Mouse (Mus musculus) hindbrain, embryonic 16.5 days (tissue): Measurements from ENCODE around the gene Mocs1. TPM values are rescaled to one million over a fixed set of nuclear protein-coding genes. Genes with fewer than 3 reads are reported as not detected.
A peak's percentile ranks its signal among the peaks of the same experiment; 100 is the strongest.

Source experiments
- ATAC-seq: fragments of 200-750 bp; cut with Nextera tagmentation; 2 replicates; pipeline ENCODE4 v1.8.0; 2017; ENCODE audit warnings: moderate TSS enrichment, moderate library complexity
- H3K27ac ChIP-seq: fragments of 300-500 bp; sonication (generic); 2 replicates; pipeline ENCODE4 v1.5.1; 2014; ENCODE audit warnings: low read depth, mild to moderate bottlenecking, control low read depth, low read length, moderate library complexity
- H3K27me3 ChIP-seq: fragments of 300-500 bp; sonication (generic); replicated peaks from 2 replicates; pipeline ENCODE4 v1.6.1; 2014; ENCODE audit warnings: low read length; ENCODE audit not compliant: control insufficient read depth, insufficient read depth
- H3K36me3 ChIP-seq: fragments of 300-500 bp; sonication (generic); 2 replicates; pipeline ENCODE4 v1.6.1; 2014; ENCODE audit warnings: mild to moderate bottlenecking, low read length, moderate library complexity, mixed read lengths; ENCODE audit not compliant: control insufficient read depth, insufficient read depth
- H3K4me1 ChIP-seq: fragments of 300-500 bp; sonication (generic); 2 replicates; pipeline ENCODE4 v1.6.1; 2014; ENCODE audit warnings: low read depth, low read length; ENCODE audit not compliant: control insufficient read depth, insufficient read depth
- H3K4me2 ChIP-seq: fragments of 300-500 bp; sonication (generic); 2 replicates; pipeline ENCODE4 v1.6.1; 2014; ENCODE audit warnings: mild to moderate bottlenecking, low read length, control low read depth, moderate library complexity
- H3K4me3 ChIP-seq: fragments of 300-500 bp; sonication (generic); 2 replicates; pipeline ENCODE4 v1.5.1; 2014; ENCODE audit warnings: mild to moderate bottlenecking, low read length, control low read depth, moderate library complexity
- H3K9ac ChIP-seq: fragments of 300-500 bp; sonication (generic); 2 replicates; pipeline ENCODE4 v1.6.1; 2014; ENCODE audit warnings: low read depth, mild to moderate bottlenecking, control low read depth, low read length, moderate library complexity
- H3K9me3 ChIP-seq: fragments of 300-500 bp; sonication (generic); 2 replicates; pipeline ENCODE4 v1.6.1; 2014; ENCODE audit warnings: mild to moderate bottlenecking, low read length, moderate library complexity; ENCODE audit not compliant: control insufficient read depth
- WGBS: fragments of 180-500 bp; shearing (Covaris S2); extraction: QIAGEN DNeasy Blood & Tissue Kit; methylation state at CpG from one replicate; pipeline ENCODE4 v1.1.7; 2014; 5-methylcytosine and 5-hydroxymethylcytosine counted together
- polyA plus RNA-seq: library from polyadenylated mRNA; unstranded; fragments of >200 nt; fragmentation: Nextera tagmentation; extraction: Ambion mirVana; gene quantifications from 2 replicates; pipeline ENCODE4 v1.2.1, GENCODE M21; 2015

The Mocs1 gene
- polyA plus RNA-seq, 1 experiment from 2014 or later: 4.5 TPM

- H3K36me3 ChIP-seq: no peaks in the 10 kb centered on the region
- 77% methylated on average over 5 of the region's 5 CpGs for WGBS
- H3K27me3 ChIP-seq: no peaks in the 10 kb centered on the region
- H3K4me2 ChIP-seq: no peak overlapping the region
- no peak for ATAC-seq
- no peak overlapping the region for H3K9ac ChIP-seq
- no peaks in the 10 kb centered on the region for H3K9me3 ChIP-seq
- H3K4me1 ChIP-seq: no peaks in the 10 kb centered on the region
- H3K4me3 ChIP-seq: no peak overlapping the region
- no peak overlapping the region for H3K27ac ChIP-seq
These were observed 22.2 kb upstream of the Mocs1 start for GRCm38 (mm10) chr17:49405927-49406326.

DNA sequence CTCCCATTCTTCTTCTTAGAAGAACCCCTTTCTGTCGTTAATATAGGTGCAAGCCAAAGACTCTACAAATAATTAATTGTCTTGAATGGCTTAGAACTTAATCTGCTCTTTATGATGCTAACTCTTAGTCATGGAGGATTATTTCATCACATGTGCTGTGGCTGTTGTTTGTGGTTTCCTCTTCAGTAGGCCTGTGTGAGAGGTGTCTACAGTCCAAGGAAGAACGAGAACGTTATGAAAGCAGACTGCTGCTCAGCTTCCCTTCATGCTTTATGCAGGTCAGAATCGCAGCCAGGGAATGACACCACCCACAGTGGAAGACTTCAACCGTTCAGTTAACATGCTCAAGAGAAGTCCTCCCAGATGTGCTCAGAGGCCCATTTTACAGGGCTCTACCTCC is 15.2 kb upstream of the Mocs1 start:
- Histone ChIP-seq H3K27ac (no peak overlapping the region), H3K9ac (no peak overlapping the region), H3K4me1 (no peaks in the 10 kb centered on the region), H3K4me2 (no peak overlapping the region), H3K36me3 (no peaks in the 10 kb centered on the region), H3K27me3 (no peaks in the 10 kb centered on the region), H3K4me3 (no peak overlapping the region), H3K9me3 (no peaks in the 10 kb centered on the region)
- ATAC-seq: no peak
- 86% methylated on average over 5 of the region's 5 CpGs for WGBS

DNA sequence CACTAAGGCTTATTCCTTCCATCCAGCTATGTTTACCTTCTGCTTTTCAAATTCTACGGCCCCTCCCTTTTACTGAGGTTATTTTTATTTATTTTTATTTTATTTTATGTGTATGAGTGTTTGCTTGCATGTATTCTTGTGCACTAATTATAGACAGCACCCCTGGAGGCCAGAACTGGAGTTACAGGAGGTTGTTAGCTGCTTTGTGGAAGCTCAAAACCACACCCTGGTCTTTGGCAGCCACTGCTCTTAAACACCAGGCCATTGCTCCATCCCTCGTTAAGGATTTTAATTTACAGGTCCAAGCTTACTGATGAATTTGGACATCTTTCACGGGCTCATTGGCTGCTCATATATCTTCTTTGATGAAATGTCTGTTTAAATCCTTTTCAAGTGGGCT is 14.6 kb upstream of the Mocs1 start:
- Histone ChIP-seq H3K4me1 (no peaks in the 10 kb centered on the region), H3K9ac (no peak overlapping the region), H3K27me3 (no peaks in the 10 kb centered on the region), H3K36me3 (no peaks in the 10 kb centered on the region), H3K4me2 (no peak overlapping the region), H3K9me3 (no peaks in the 10 kb centered on the region), H3K27ac (no peak overlapping the region), H3K4me3 (no peak overlapping the region)
- 51% methylated on average over 3 of the region's 3 CpGs for WGBS
- ATAC-seq: no peak

DNA sequence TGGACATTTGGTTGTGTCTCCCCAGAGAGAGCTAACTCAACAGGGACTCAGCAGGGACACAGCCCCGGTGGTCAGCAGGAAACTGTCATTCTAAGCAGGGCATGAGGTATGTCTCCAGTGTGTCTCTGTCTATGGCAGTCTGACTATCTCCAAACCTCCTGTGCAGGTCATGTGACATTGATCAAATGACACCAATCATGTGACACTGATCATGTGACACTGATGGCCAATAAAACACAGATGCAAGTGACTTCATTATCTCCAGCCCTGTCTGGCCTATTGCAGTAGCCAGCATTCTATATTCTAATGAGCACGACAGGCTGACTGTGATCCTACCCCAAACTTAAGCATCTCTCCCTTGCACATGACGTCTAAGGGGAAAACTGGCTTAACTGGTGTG is 11.9 kb upstream of the Mocs1 start:
- no peak overlapping the region for H3K9ac ChIP-seq
- 81% methylated on average over 3 of the region's 3 CpGs for WGBS
- ATAC-seq: no peak

DNA sequence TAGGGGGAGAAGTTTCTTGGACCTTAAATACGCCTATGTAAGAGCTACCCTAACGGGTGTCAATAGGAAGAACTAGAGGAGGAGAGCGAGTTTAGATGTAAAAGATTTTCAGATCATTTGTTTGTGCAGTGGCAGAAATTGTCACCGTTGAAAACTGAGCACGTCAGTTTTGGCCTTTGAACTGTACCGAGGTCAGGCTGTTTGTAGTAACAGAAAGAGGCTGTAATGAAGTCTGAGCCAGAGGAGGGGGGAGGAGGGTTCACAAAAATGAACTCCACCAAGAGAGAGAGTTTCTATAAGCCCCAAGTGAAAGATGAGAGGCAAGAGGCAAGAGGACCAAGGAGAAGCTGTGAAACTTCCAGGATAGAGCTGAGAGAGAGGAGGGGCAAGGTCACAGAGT is 8.3 kb upstream of the Mocs1 start:
- H3K4me2 ChIP-seq: no peak overlapping the region
- WGBS: 70% methylated on average over 6 of the region's 6 CpGs

More for the DNA sequence above, 11.9 kb upstream of the Mocs1 start:
- no peaks in the 10 kb centered on the region for H3K36me3 ChIP-seq
- no peak overlapping the region for H3K4me3 ChIP-seq
- H3K9me3 ChIP-seq: no peaks in the 10 kb centered on the region
- H3K4me1 ChIP-seq: no peaks in the 10 kb centered on the region
- no peak overlapping the region for H3K27ac ChIP-seq
- no peaks in the 10 kb centered on the region for H3K27me3 ChIP-seq
- H3K4me2 ChIP-seq: no peak overlapping the region

GRCm38 (mm10) chr17:49422286-49423066 is 5.7 kb upstream of the Mocs1 start:
- no peak for ATAC-seq
- Histone ChIP-seq H3K4me3 (no peak overlapping the region), H3K4me1 (no peaks in the 10 kb centered on the region), H3K4me2 (no peak overlapping the region), H3K9ac (no peak overlapping the region), H3K27me3 (no peaks in the 10 kb centered on the region), H3K36me3 (no peaks in the 10 kb centered on the region), H3K9me3 (no peaks in the 10 kb centered on the region), H3K27ac (no peak overlapping the region)
- 72% methylated on average over 3 of the region's 3 CpGs for WGBS

More for the DNA sequence above, 8.3 kb upstream of the Mocs1 start:
- Histone ChIP-seq H3K27ac (no peak overlapping the region), H3K9ac (no peak overlapping the region), H3K36me3 (no peaks in the 10 kb centered on the region), H3K4me1 (no peaks in the 10 kb centered on the region), H3K27me3 (no peaks in the 10 kb centered on the region), H3K4me3 (no peak overlapping the region), H3K9me3 (no peaks in the 10 kb centered on the region)
- ATAC-seq: no peak

GRCm38 (mm10) chr17:49423067-49423325 is 5.2 kb upstream of the Mocs1 start:
- Histone ChIP-seq H3K27ac (no peak overlapping the region), H3K27me3 (no peaks in the 10 kb centered on the region), H3K9ac (no peak overlapping the region), H3K4me2 (no peak overlapping the region), H3K4me1 (no peaks in the 10 kb centered on the region; the same call in 1 of the 2 replicates), H3K9me3 (no peaks in the 10 kb centered on the region), H3K36me3 (no peaks in the 10 kb centered on the region), H3K4me3 (no peak overlapping the region)
- ATAC-seq: no peak
- whole genome bisulfite sequencing: 79% methylated on average over 2 of the region's 2 CpGs

- Histone ChIP-seq H3K4me2 (no peak overlapping the region), H3K4me3 (no peak overlapping the region), H3K9ac (no peak overlapping the region), H3K4me1 (peaks cover 3% of the 10 kb centered on the region), H3K9me3 (no peaks in the 10 kb centered on the region), H3K36me3 (no peaks in the 10 kb centered on the region), H3K27me3 (no peaks in the 10 kb centered on the region), H3K27ac (no peak overlapping the region)
- 83% methylated on average over 3 of the region's 3 CpGs for WGBS
- no peak for ATAC-seq
These were observed 4.3 kb upstream of the Mocs1 start for GRCm38 (mm10) chr17:49423872-49424271.

DNA sequence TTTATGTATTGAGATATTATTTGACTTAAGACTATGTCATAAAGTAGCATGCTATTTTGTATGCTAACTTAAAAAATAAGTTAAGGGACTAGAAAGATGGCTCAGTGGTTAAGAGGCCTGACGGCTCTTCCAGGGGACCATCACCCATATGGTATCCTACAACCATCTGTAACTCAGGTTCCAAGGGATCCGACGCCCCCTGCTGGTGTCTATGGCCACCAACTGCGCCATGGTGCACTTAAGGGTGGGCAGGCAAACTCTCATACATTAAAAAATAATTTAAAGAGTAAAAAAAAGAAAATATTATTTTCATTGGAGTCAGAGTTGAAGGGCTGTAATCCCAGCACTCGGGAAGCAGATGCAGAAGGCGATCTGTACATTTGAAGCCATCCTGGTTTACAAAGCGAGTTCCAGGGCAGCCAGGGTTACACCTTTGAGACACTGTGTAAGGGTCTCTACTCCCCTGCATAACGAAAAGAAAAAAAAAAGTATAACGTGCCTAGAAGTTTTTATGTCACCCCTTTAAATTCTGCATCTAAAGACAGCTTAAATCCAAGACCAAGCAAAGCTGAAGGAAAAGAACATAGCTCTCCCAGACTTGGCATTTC is 427 bp upstream of the Mocs1 start:
- ATAC-seq: peak; percentile 48
- 18% methylated on average over 9 of the region's 9 CpGs for WGBS
- H3K4me2 ChIP-seq: peak overlapping the region; percentile 76
- no peaks in the 10 kb centered on the region for H3K9me3 ChIP-seq
- H3K4me3 ChIP-seq: peak overlapping the region; percentile 88
- no peaks in the 10 kb centered on the region for H3K36me3 ChIP-seq
- peak overlapping the region; percentile 38 for H3K9ac ChIP-seq
- peaks cover 14% of the 10 kb centered on the region for H3K4me1 ChIP-seq
- no peaks in the 10 kb centered on the region for H3K27me3 ChIP-seq
- 0 out of 2 replicates have a peak overlapping the region, but pooled peaks have one; percentile 12 for H3K27ac ChIP-seq
